Mouse (Mus musculus): ENCODE measurements around the gene Syt17. TPM values are rescaled to one million over a fixed set of nuclear protein-coding genes. Genes with fewer than 3 reads are reported as not detected.
A peak's percentile ranks its signal among the peaks of the same experiment; 100 is the strongest.

Gene Syt17
- total and polyA plus RNA-seq, 2 experiments from 2014 or later = 18.2 to 22.5 TPM

- no peaks in the 10 kb centered on the region for H3K36me3 ChIP-seq (ENCODE audit: insufficient read depth)
- ATAC-seq (0 out of 2 replicates have a peak, but pooled peaks have one; percentile 16), DNase-seq (peak; percentile 44)
- no peak for TF ChIP-seq CTCF (IDR thresholded peaks at IDR 0.05; ENCODE audit: low read depth)
- no peak overlapping the region for H3K9ac ChIP-seq
- peaks cover 5% of the 10 kb centered on the region for H3K4me1 ChIP-seq (ENCODE audit: insufficient read depth)
- no peaks in the 10 kb centered on the region for H3K9me3 ChIP-seq (ENCODE audit: low read length)
- WGBS = 3% methylated on average over 9 of the region's 9 CpGs
- H3K27me3 ChIP-seq (ENCODE audit: insufficient read depth, low read length) = no peaks in the 10 kb centered on the region; the same call in 1 of the 2 replicates
- H3K27ac ChIP-seq (ENCODE audit: low read depth, low read length) = no peak overlapping the region
- H3K4me2 ChIP-seq (ENCODE audit: low read depth) = peak overlapping the region; percentile 33
- H3K4me3 ChIP-seq (ENCODE audit: low read depth, low read length) = 0 out of 2 replicates have a peak overlapping the region, but pooled peaks have one; percentile 3
Observed at GRCm38 (mm10) chr7:118443371-118443770, 4.7 kb downstream of the Syt17 start.

GRCm38 (mm10) chr7:118441535-118441934 lies 6.5 kb downstream of the Syt17 start:
- TF ChIP-seq CTCF (IDR thresholded peaks at IDR 0.05; ENCODE audit: low read depth) = no peak
- no peak for ATAC-seq
- no peaks in the 10 kb centered on the region; the same call in 1 of the 2 replicates for H3K27me3 ChIP-seq (ENCODE audit: insufficient read depth, low read length)
- H3K4me2 ChIP-seq (ENCODE audit: low read depth) = no peak overlapping the region
- no peaks in the 10 kb centered on the region for H3K9me3 ChIP-seq (ENCODE audit: low read length)
- WGBS = 78% methylated on average over 6 of the region's 6 CpGs
- no peaks in the 10 kb centered on the region for H3K4me1 ChIP-seq (ENCODE audit: insufficient read depth)
- H3K9ac ChIP-seq = no peak overlapping the region
- H3K27ac ChIP-seq (ENCODE audit: low read depth, low read length) = no peak overlapping the region
- DNase-seq = no peak
- H3K36me3 ChIP-seq (ENCODE audit: insufficient read depth) = no peaks in the 10 kb centered on the region
- no peak overlapping the region for H3K4me3 ChIP-seq (ENCODE audit: low read depth, low read length)

GRCm38 (mm10) chr7:118437101-118437802 lies 10.8 kb downstream of the Syt17 start:
- TF ChIP-seq CTCF (IDR thresholded peaks at IDR 0.05; ENCODE audit: low read depth) = peak; percentile 71
- no peak overlapping the region for H3K4me3 ChIP-seq (ENCODE audit: low read depth, low read length)
- 61% methylated on average over 7 of the region's 7 CpGs for WGBS
- no peaks in the 10 kb centered on the region for H3K9me3 ChIP-seq (ENCODE audit: low read length)
- no peaks in the 10 kb centered on the region for H3K36me3 ChIP-seq (ENCODE audit: insufficient read depth)
- H3K27me3 ChIP-seq (ENCODE audit: insufficient read depth, low read length) = no peaks in the 10 kb centered on the region
- ATAC-seq (no peak), DNase-seq (no peak)
- no peak overlapping the region for H3K27ac ChIP-seq (ENCODE audit: low read depth, low read length)
- no peaks in the 10 kb centered on the region for H3K4me1 ChIP-seq (ENCODE audit: insufficient read depth)
- no peak overlapping the region for H3K9ac ChIP-seq
- H3K4me2 ChIP-seq (ENCODE audit: low read depth) = no peak overlapping the region

GRCm38 (mm10) chr7:118428937-118429336 lies 19.1 kb downstream of the Syt17 start:
- WGBS = 71% methylated on average over 2 of the region's 2 CpGs
- Histone ChIP-seq H3K36me3 (ENCODE audit: insufficient read depth) (no peaks in the 10 kb centered on the region), H3K9me3 (ENCODE audit: low read length) (no peaks in the 10 kb centered on the region), H3K27ac (ENCODE audit: low read depth, low read length) (no peak overlapping the region), H3K4me3 (ENCODE audit: low read depth, low read length) (no peak overlapping the region), H3K4me2 (ENCODE audit: low read depth) (no peak overlapping the region), H3K9ac (no peak overlapping the region), H3K27me3 (ENCODE audit: insufficient read depth, low read length) (no peaks in the 10 kb centered on the region), H3K4me1 (ENCODE audit: insufficient read depth) (no peaks in the 10 kb centered on the region; the same call in 1 of the 2 replicates)
- peak; percentile 72 for DNase-seq
- TF ChIP-seq CTCF (IDR thresholded peaks at IDR 0.05; ENCODE audit: low read depth) = no peak
- peak; percentile 90 for ATAC-seq

- Histone ChIP-seq H3K4me3 (ENCODE audit: low read depth, low read length) (no peak overlapping the region), H3K36me3 (ENCODE audit: insufficient read depth) (no peaks in the 10 kb centered on the region), H3K27me3 (ENCODE audit: insufficient read depth, low read length) (no peaks in the 10 kb centered on the region), H3K9ac (no peak overlapping the region), H3K9me3 (ENCODE audit: low read length) (no peaks in the 10 kb centered on the region), H3K27ac (ENCODE audit: low read depth, low read length) (peak overlapping the region; percentile 64), H3K4me1 (ENCODE audit: insufficient read depth) (no peaks in the 10 kb centered on the region), H3K4me2 (ENCODE audit: low read depth) (peak overlapping the region; percentile 28)
- ATAC-seq (peak; percentile 85), DNase-seq (peak; percentile 54)
- TF ChIP-seq CTCF (IDR thresholded peaks at IDR 0.05; ENCODE audit: low read depth) = no peak
- 27% methylated on average over 6 of the region's 6 CpGs for whole genome bisulfite sequencing
Observed at GRCm38 (mm10) chr7:118419491-118420180, 28.4 kb downstream of the Syt17 start.

- DNase-seq (no peak), ATAC-seq (no peak)
- Histone ChIP-seq H3K9me3 (ENCODE audit: low read length) (no peaks in the 10 kb centered on the region), H3K4me3 (ENCODE audit: low read depth, low read length) (no peak overlapping the region), H3K36me3 (ENCODE audit: insufficient read depth) (no peaks in the 10 kb centered on the region), H3K4me1 (ENCODE audit: insufficient read depth) (no peaks in the 10 kb centered on the region), H3K4me2 (ENCODE audit: low read depth) (no peak overlapping the region), H3K27ac (ENCODE audit: low read depth, low read length) (no peak overlapping the region), H3K9ac (no peak overlapping the region), H3K27me3 (ENCODE audit: insufficient read depth, low read length) (no peaks in the 10 kb centered on the region)
- 82% methylated on average over 3 of the region's 3 CpGs for WGBS
- TF ChIP-seq CTCF (IDR thresholded peaks at IDR 0.05; ENCODE audit: low read depth) = no peak
Observed at GRCm38 (mm10) chr7:118414183-118414582, 33.8 kb downstream of the Syt17 start.

- Histone ChIP-seq H3K9ac (no peak overlapping the region), H3K36me3 (ENCODE audit: insufficient read depth) (no peaks in the 10 kb centered on the region), H3K4me3 (ENCODE audit: low read depth, low read length) (no peak overlapping the region), H3K27me3 (ENCODE audit: insufficient read depth, low read length) (no peaks in the 10 kb centered on the region), H3K4me1 (ENCODE audit: insufficient read depth) (no peaks in the 10 kb centered on the region), H3K27ac (ENCODE audit: low read depth, low read length) (no peak overlapping the region), H3K9me3 (ENCODE audit: low read length) (no peaks in the 10 kb centered on the region), H3K4me2 (ENCODE audit: low read depth) (no peak overlapping the region)
- 41% methylated on average over 3 of the region's 3 CpGs for WGBS
- peak; percentile 51 for DNase-seq
- no peak for TF ChIP-seq CTCF (IDR thresholded peaks at IDR 0.05; ENCODE audit: low read depth)
- ATAC-seq = peak; percentile 60; the same call in 1 of the 2 replicates
Observed at GRCm38 (mm10) chr7:118411877-118412276, 36.1 kb downstream of the Syt17 start.
